Comparison of ENCODE assay signal across 8 mouse cellular contexts in genomic region chr4:117313085-117313424, GRCm38 (mm10).
A peak's percentile ranks its signal among the peaks of the same experiment; 100 is the strongest.
DNase-seq lines count a peak whose midpoint lies in the region; ATAC-seq and TF ChIP-seq lines count a peak whose summit lies in the region.
"Had no signal": no experiment of that assay in that cellular context is flagged by ENCODE, and none has a peak within 500 bp of the region (broad histone marks: within the 10 kb centered on the region; RNA-seq: fewer than 3 reads in every experiment).

No protein-coding gene starts in this region.

- no peaks in the 10 kb centered on the region for H3K36me3 ChIP-seq in heart, embryonic 16.5 days (ENCODE audit: control insufficient read depth, insufficient read depth)
- no peaks in the 10 kb centered on the region for H3K36me3 ChIP-seq in lung, embryonic 16.5 days (ENCODE audit: control insufficient read depth, insufficient read depth, low read length)
- H3K36me3 ChIP-seq: embryonic facial prominence, embryonic 12.5 days had no signal

- H3K9ac ChIP-seq in heart, embryonic 16.5 days (ENCODE audit: low read length) = no peak overlapping the region
- H3K9ac ChIP-seq in lung, embryonic 16.5 days (ENCODE audit: low read length) = no peak overlapping the region
- H3K9ac ChIP-seq: embryonic facial prominence, embryonic 12.5 days had no signal

- H3K4me2 ChIP-seq in heart, embryonic 16.5 days (ENCODE audit: low read depth, low read length) = peak overlapping the region; percentile 52
- no peak overlapping the region; the same call in 1 of the 2 replicates for H3K4me2 ChIP-seq in lung, embryonic 16.5 days (ENCODE audit: low read depth, low read length)

- no peak overlapping the region for H3K4me3 ChIP-seq in left cerebral cortex, adult 2 months
- H3K4me3 ChIP-seq in heart, embryonic 16.5 days (ENCODE audit: low read length) = no peak overlapping the region
- no peak overlapping the region for H3K4me3 ChIP-seq in lung, embryonic 16.5 days (ENCODE audit: low read length)
- H3K4me3 ChIP-seq: embryonic facial prominence, embryonic 12.5 days had no signal

- intact Hi-C loops in left cerebral cortex, adult 2 months (cut with DNase I) = no loop called here
- intact Hi-C loops in left cerebral cortex, postnatal 36 days (cut with DNase I) = loop anchor here (2.0 kb wide), 1 partner anchor 42 kb away; no protein-coding TSS in a partner anchor

- H3K27me3 ChIP-seq in heart, embryonic 16.5 days (ENCODE audit: control insufficient read depth, insufficient read depth, low read length) = peaks cover 51% of the 10 kb centered on the region
- peaks cover 31% of the 10 kb centered on the region for H3K27me3 ChIP-seq in lung, embryonic 16.5 days (ENCODE audit: control insufficient read depth, insufficient read depth, low read depth, low read length)

- no peak for ATAC-seq in heart, embryonic 16.5 days (replicated peaks; ENCODE audit: extremely low read depth, insufficient read depth, low FRiP score)
- peak; percentile 51; the same call in 1 of the 2 replicates for ATAC-seq in lung, embryonic 16.5 days (ENCODE audit: low read depth)

- peaks cover 9% of the 10 kb centered on the region for H3K4me1 ChIP-seq in heart, embryonic 16.5 days (ENCODE audit: control insufficient read depth, insufficient read depth, low read length)
- H3K4me1 ChIP-seq in lung, embryonic 16.5 days (replicated peaks; ENCODE audit: control insufficient read depth, insufficient read depth, low read length) = peaks cover 3% of the 10 kb centered on the region; the same call in 1 of the 2 replicates

- TF ChIP-seq CTCF in left cerebral cortex, adult 2 months (IDR thresholded peaks at IDR 0.05) = peak; percentile 49

- no peak for DNase-seq in left cerebral cortex, adult 2 months (ENCODE audit: extremely low spot score in 1 of 2, low spot score in 2 of 2)
- DNase-seq in left cerebral cortex, postnatal 36 days (ENCODE audit: low spot score in 2 of 2) = no peak
- peak; percentile 6 for DNase-seq in c-Kit-positive CD71-negative TER-119-negative erythroid progenitor cells, embryonic 14.5 days (ENCODE audit: low read depth)
- DNase-seq in ovary, adult 18-20 months (ENCODE audit: low spot score) = no peak
- DNase-seq in Muller cell, postnatal 12 days (ENCODE audit: inconsistent ontology term) = no peak

- 11% methylated on average over 4 of the region's 4 CpGs for WGBS in heart, embryonic 16.5 days
- whole genome bisulfite sequencing in lung, embryonic 16.5 days = 2% methylated on average over 4 of the region's 4 CpGs

- H3K27ac ChIP-seq in left cerebral cortex, adult 2 months = no peak overlapping the region
- no peak overlapping the region for H3K27ac ChIP-seq in heart, embryonic 16.5 days (ENCODE audit: low read length)
- H3K27ac ChIP-seq in lung, embryonic 16.5 days (ENCODE audit: low read length) = no peak overlapping the region
- H3K27ac ChIP-seq: embryonic facial prominence, embryonic 12.5 days had no signal

- H3K9me3 ChIP-seq in heart, embryonic 16.5 days (replicated peaks; ENCODE audit: control insufficient read depth, low read length) = no peaks in the 10 kb centered on the region
- no peaks in the 10 kb centered on the region for H3K9me3 ChIP-seq in lung, embryonic 16.5 days (ENCODE audit: control insufficient read depth, low read length)
- H3K9me3 ChIP-seq: embryonic facial prominence, embryonic 12.5 days had no signal
